Mouse (Mus musculus) naive thymus-derived CD4-positive, alpha-beta T cell, adult 2 months (primary cell): Measurements from ENCODE around the gene Olfr1189.
"Not testable (repeated sequence)": the region's sequence is repeated elsewhere in the genome, so short reads cannot be mapped to it uniquely, and the experiment has no call there.

Experiments used
- DNase-seq: peaks from one replicate; pipeline ENCODE4 v3.0.0-alpha.2; 2011; ENCODE audit warnings: low read depth

Olfr1189 gene

GRCm38 (mm10) chr2:88586154-88586553 lies at the start of gene Olfr1189:
Olfr1189 (plus strand) TSS chr2:88586454.
- DNase-seq: no peak

DNA sequence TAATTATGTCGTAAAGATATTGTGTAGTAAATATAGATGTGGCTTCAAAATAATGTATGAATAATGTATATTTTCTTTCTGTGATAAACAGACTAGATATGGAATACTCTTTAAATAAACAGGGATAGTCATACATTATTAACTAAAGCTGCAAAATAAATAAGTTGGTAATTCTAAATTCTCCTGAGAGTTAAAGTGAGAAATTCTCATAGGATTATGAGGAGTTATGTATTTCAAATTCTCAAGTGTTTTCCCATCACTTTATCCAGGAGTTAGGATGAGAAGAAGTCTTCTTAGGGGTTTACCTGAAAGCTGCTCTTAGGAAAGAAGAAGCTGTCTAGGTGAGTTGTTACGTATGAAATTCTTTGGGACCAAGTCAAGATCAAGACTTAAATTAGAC lies 29.6 kb upstream of the Olfr1189 start, which contains the start of gene Olfr1188:
Olfr1188 (plus strand) TSS at position 301 of the 400 bp plus-strand sequence.
- no peak for DNase-seq

DNA sequence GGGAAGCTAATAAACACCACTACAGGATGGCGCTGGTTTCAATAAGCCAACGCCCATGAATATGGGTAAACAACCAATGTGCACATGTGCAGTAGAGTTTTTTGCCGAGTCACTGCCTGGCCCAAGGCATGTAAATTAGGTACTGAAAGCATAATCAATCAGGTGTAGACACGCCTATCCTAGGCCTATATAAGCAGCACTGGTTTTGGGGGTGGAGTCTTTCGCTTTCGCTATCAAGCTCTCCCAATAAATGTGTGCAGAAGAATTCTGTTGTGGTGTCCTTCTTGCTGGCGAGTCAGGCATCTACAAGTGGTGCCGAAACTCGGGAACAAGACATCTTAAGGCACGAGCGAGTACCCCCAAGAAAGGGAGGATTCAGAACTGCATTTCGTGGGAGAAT lies 13.6 kb upstream of the Olfr1189 start:
- not testable (repeated sequence) for DNase-seq

DNA sequence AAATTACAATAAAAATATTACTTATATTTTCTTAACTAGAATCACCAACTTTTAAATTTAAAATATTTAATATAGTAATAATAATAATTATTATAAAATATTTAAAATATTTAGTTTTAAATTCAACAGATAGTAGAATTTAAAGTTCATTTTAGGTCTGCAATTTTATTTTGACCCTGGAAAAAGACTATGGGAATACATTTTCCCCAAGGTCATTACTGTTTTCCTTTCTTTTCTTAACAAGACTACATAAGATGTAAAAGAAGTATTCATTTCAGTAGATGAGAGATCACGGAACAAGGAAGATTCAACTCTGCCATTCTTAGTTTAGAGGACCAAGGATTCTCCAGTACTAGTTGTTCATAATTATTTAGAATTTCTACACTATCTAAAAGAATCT lies 54.0 kb downstream of the Olfr1189 start, which contains the start of gene Olfr1191-ps1:
Olfr1191-ps1 (plus strand) TSS at position 301 of the 400 bp plus-strand sequence.
- not testable (repeated sequence) for DNase-seq
